Mouse (Mus musculus): ENCODE measurements at regions not wholly inside any gene's neighbourhood (a gene's known extent, or its start where the extent isn't known, plus 50 kb on each side); places are given as distances from the start of the nearest gene placed in this dataset.
"Not testable (repeated sequence)": the region's sequence is repeated elsewhere in the genome, so short reads cannot be mapped to it uniquely, and the experiment has no call there.

- H3K36me3 ChIP-seq (ENCODE audit: control insufficient read depth, insufficient read depth, low read length) = no peaks in the 10 kb centered on the region
- H3K9ac ChIP-seq (ENCODE audit: low read depth, low read length) = no peak overlapping the region
- 85% methylated on average over 1 of the region's 1 CpGs for WGBS
- H3K27me3 ChIP-seq (ENCODE audit: control insufficient read depth, insufficient read depth, low read length) = no peaks in the 10 kb centered on the region
- no peak for DNase-seq (ENCODE audit: extremely low read depth, low read depth, low spot score)
- no peak overlapping the region for H3K27ac ChIP-seq (replicated peaks; ENCODE audit: insufficient read depth, low read depth, low read length)
- no peaks in the 10 kb centered on the region for H3K79me2 ChIP-seq (ENCODE audit: control insufficient read depth, insufficient read depth, low read length)
- H3K4me3 ChIP-seq (ENCODE audit: insufficient read depth, low read depth, low read length) = no peak overlapping the region
- no peaks in the 10 kb centered on the region; the same call in 1 of the 2 replicates for H3K4me1 ChIP-seq (ENCODE audit: control insufficient read depth, insufficient read depth, low read length)
- TF ChIP-seq POLR2A (IDR thresholded peaks at IDR 0.05; ENCODE audit: extremely low read depth, insufficient read depth, low read length) = no peak
- TF ChIP-seq CTCF (IDR thresholded peaks at IDR 0.05; ENCODE audit: low read depth, low read length) = no peak
Observed at GRCm38 (mm10) chr6:12852041-12852440, 102.8 kb upstream of the Thsd7a start.

- H3K27me3 ChIP-seq (ENCODE audit: control insufficient read depth, insufficient read depth, low read length); H3K9ac ChIP-seq (ENCODE audit: low read depth, low read length); H3K27ac ChIP-seq (replicated peaks; ENCODE audit: insufficient read depth, low read depth, low read length); H3K4me3 ChIP-seq (ENCODE audit: insufficient read depth, low read depth, low read length); DNase-seq (ENCODE audit: extremely low read depth, low read depth, low spot score); H3K4me1 ChIP-seq (ENCODE audit: control insufficient read depth, insufficient read depth, low read length); H3K79me2 ChIP-seq (ENCODE audit: control insufficient read depth, insufficient read depth, low read length); H3K36me3 ChIP-seq (ENCODE audit: control insufficient read depth, insufficient read depth, low read length): not testable (repeated sequence)
- 83% methylated on average over 3 of the region's 3 CpGs for WGBS
Observed at GRCm38 (mm10) chr6:12835079-12835478, 85.9 kb upstream of the Thsd7a start.

GRCm38 (mm10) chr6:12833358-12833757 lies 84.1 kb upstream of the Thsd7a start:
- Histone ChIP-seq H3K4me1 (ENCODE audit: control insufficient read depth, insufficient read depth, low read length) (no peaks in the 10 kb centered on the region), H3K79me2 (ENCODE audit: control insufficient read depth, insufficient read depth, low read length) (no peaks in the 10 kb centered on the region)

GRCm38 (mm10) chr6:12831916-12832315 lies 82.7 kb upstream of the Thsd7a start:
- DNase-seq (ENCODE audit: extremely low read depth, low read depth, low spot score) = no peak
- Histone ChIP-seq H3K4me3 (ENCODE audit: insufficient read depth, low read depth, low read length) (no peak overlapping the region), H3K79me2 (ENCODE audit: control insufficient read depth, insufficient read depth, low read length) (no peaks in the 10 kb centered on the region), H3K27ac (replicated peaks; ENCODE audit: insufficient read depth, low read depth, low read length) (no peak overlapping the region), H3K9ac (ENCODE audit: low read depth, low read length) (no peak overlapping the region), H3K4me1 (ENCODE audit: control insufficient read depth, insufficient read depth, low read length) (no peaks in the 10 kb centered on the region), H3K27me3 (ENCODE audit: control insufficient read depth, insufficient read depth, low read length) (no peaks in the 10 kb centered on the region; the same call in 1 of the 2 replicates), H3K36me3 (ENCODE audit: control insufficient read depth, insufficient read depth, low read length) (no peaks in the 10 kb centered on the region)
- TF ChIP-seq CTCF (IDR thresholded peaks at IDR 0.05; ENCODE audit: low read depth, low read length) (no peak), POLR2A (IDR thresholded peaks at IDR 0.05; ENCODE audit: extremely low read depth, insufficient read depth, low read length) (no peak)

More at GRCm38 (mm10) chr6:12833358-12833757, 84.1 kb upstream of the Thsd7a start:
- no peak for DNase-seq (ENCODE audit: extremely low read depth, low read depth, low spot score)
- no peak overlapping the region for H3K27ac ChIP-seq (replicated peaks; ENCODE audit: insufficient read depth, low read depth, low read length)
- no peaks in the 10 kb centered on the region; the same call in 1 of the 2 replicates for H3K27me3 ChIP-seq (ENCODE audit: control insufficient read depth, insufficient read depth, low read length)
- no peaks in the 10 kb centered on the region for H3K36me3 ChIP-seq (ENCODE audit: control insufficient read depth, insufficient read depth, low read length)
- TF ChIP-seq CTCF (IDR thresholded peaks at IDR 0.05; ENCODE audit: low read depth, low read length) = no peak
- TF ChIP-seq POLR2A (IDR thresholded peaks at IDR 0.05; ENCODE audit: extremely low read depth, insufficient read depth, low read length) = no peak
- WGBS = 45% methylated on average over 5 of the region's 5 CpGs
- no peak overlapping the region for H3K4me3 ChIP-seq (ENCODE audit: insufficient read depth, low read depth, low read length)
- H3K9ac ChIP-seq (ENCODE audit: low read depth, low read length) = no peak overlapping the region

DNA sequence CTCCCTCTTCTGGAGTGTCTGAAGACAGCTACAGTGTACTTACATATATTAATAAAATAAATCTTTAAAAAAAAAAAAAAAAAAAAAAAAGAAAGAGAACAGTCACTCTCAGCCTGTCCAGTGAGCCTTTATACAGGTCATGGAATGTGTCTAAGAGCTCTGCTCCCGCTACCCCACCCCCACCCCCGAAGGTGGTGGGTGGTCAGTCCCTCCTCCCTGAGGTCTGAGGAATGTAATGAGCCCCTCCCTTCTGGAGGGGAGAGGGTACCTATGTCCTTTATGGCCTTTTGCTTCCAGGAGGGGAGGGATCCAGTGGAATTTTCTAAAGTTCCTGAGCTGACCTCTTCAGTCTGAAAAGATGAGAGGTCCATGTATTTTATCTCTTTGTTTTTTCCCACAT lies 82.3 kb upstream of the Thsd7a start:
- no peak overlapping the region for H3K9ac ChIP-seq (ENCODE audit: low read depth, low read length)
- TF ChIP-seq POLR2A (IDR thresholded peaks at IDR 0.05; ENCODE audit: extremely low read depth, insufficient read depth, low read length) = no peak
- no peak for TF ChIP-seq CTCF (IDR thresholded peaks at IDR 0.05; ENCODE audit: low read depth, low read length)
- WGBS = 75% methylated on average over 2 of the region's 2 CpGs

GRCm38 (mm10) chr6:12827745-12828144 lies 78.5 kb upstream of the Thsd7a start:
- H3K4me3 ChIP-seq (ENCODE audit: insufficient read depth, low read depth, low read length) = no peak overlapping the region
- no peaks in the 10 kb centered on the region for H3K36me3 ChIP-seq (ENCODE audit: control insufficient read depth, insufficient read depth, low read length)
- H3K9ac ChIP-seq (ENCODE audit: low read depth, low read length) = no peak overlapping the region
- H3K27me3 ChIP-seq (ENCODE audit: control insufficient read depth, insufficient read depth, low read length) = no peaks in the 10 kb centered on the region; the same call in 1 of the 2 replicates
- H3K27ac ChIP-seq (replicated peaks; ENCODE audit: insufficient read depth, low read depth, low read length) = no peak overlapping the region
- H3K79me2 ChIP-seq (ENCODE audit: control insufficient read depth, insufficient read depth, low read length) = no peaks in the 10 kb centered on the region
- TF ChIP-seq CTCF (IDR thresholded peaks at IDR 0.05; ENCODE audit: low read depth, low read length) (no peak), POLR2A (IDR thresholded peaks at IDR 0.05; ENCODE audit: extremely low read depth, insufficient read depth, low read length) (no peak)
- DNase-seq (ENCODE audit: extremely low read depth, low read depth, low spot score) = no peak
- H3K4me1 ChIP-seq (ENCODE audit: control insufficient read depth, insufficient read depth, low read length) = no peaks in the 10 kb centered on the region
- WGBS = 76% methylated on average over 4 of the region's 4 CpGs

More for the DNA sequence above, 82.3 kb upstream of the Thsd7a start:
- Histone ChIP-seq H3K36me3 (ENCODE audit: control insufficient read depth, insufficient read depth, low read length) (no peaks in the 10 kb centered on the region), H3K27ac (replicated peaks; ENCODE audit: insufficient read depth, low read depth, low read length) (no peak overlapping the region), H3K4me1 (ENCODE audit: control insufficient read depth, insufficient read depth, low read length) (no peaks in the 10 kb centered on the region), H3K27me3 (ENCODE audit: control insufficient read depth, insufficient read depth, low read length) (no peaks in the 10 kb centered on the region; the same call in 1 of the 2 replicates), H3K79me2 (ENCODE audit: control insufficient read depth, insufficient read depth, low read length) (no peaks in the 10 kb centered on the region), H3K4me3 (ENCODE audit: insufficient read depth, low read depth, low read length) (no peak overlapping the region)
- no peak for DNase-seq (ENCODE audit: extremely low read depth, low read depth, low spot score)
